Mouse (Mus musculus): ENCODE results near the gene Bco2.

- TF ChIP-seq BHLHE40 (IDR thresholded peaks at IDR 0.05; ENCODE audit: borderline replicate concordance, low read depth, low read length) = no peak
- no peak for TF ChIP-seq POLR2A (IDR thresholded peaks at IDR 0.05; ENCODE audit: control insufficient read depth in 1 of 2, insufficient read depth in 1 of 2, low read depth in 1 of 2, low read length in 2 of 2, poor library complexity in 1 of 2)
- TF ChIP-seq NELFE (IDR thresholded peaks at IDR 0.05; ENCODE audit: low read depth, low read length) = no peak
- TF ChIP-seq CTCF (IDR thresholded peaks at IDR 0.05 in 2 of 3, conservative IDR thresholded peaks at IDR 0.05 in 1 of 3; ENCODE audit: control insufficient read depth in 1 of 3, insufficient read depth in 1 of 3, low read depth in 2 of 3, low read length in 3 of 3, poor library complexity in 1 of 3, severe bottlenecking in 1 of 3) = no peak
- no peak for TF ChIP-seq EP300 (IDR thresholded peaks at IDR 0.05; ENCODE audit: low read depth in 1 of 2, low read length in 2 of 2)
Observed at GRCm38 (mm10) chr9:50535930-50536329, 19.1 kb downstream of the Bco2 start.

All from MEL (cell line).